Mouse (Mus musculus): ENCODE results near the gene Rnf8. TPM values are rescaled to one million over a fixed set of nuclear protein-coding genes. Genes with fewer than 3 reads are reported as not detected.
"Not testable (repeated sequence)": the region's sequence is repeated elsewhere in the genome, so short reads cannot be mapped to it uniquely, and the experiment has no call there.

Gene Rnf8
- total and polyA plus RNA-seq, 2 experiments, result 8.8 to 15.2 TPM

GRCm38 (mm10) chr17:29595891-29596770 lies 18.5 kb upstream of the Rnf8 start:
- TF ChIP-seq CTCF (IDR thresholded peaks at IDR 0.05; ENCODE audit: low read depth, low read length) (no peak), POLR2A (IDR thresholded peaks at IDR 0.05; ENCODE audit: extremely low read depth, insufficient read depth, low read length) (no peak)
- Histone ChIP-seq H3K4me3 (ENCODE audit: insufficient read depth, low read depth, low read length) (no peak overlapping the region), H3K27ac (replicated peaks; ENCODE audit: insufficient read depth, low read depth, low read length) (no peak overlapping the region), H3K4me1 (ENCODE audit: control insufficient read depth, insufficient read depth, low read length) (no peaks in the 10 kb centered on the region), H3K36me3 (ENCODE audit: control insufficient read depth, insufficient read depth, low read length) (peaks cover 1% of the 10 kb centered on the region; the same call in 1 of the 2 replicates), H3K79me2 (ENCODE audit: control insufficient read depth, insufficient read depth, low read length) (no peaks in the 10 kb centered on the region), H3K27me3 (ENCODE audit: control insufficient read depth, insufficient read depth, low read length) (no peaks in the 10 kb centered on the region), H3K9ac (ENCODE audit: low read depth, low read length) (no peak overlapping the region)
- DNase-seq (ENCODE audit: extremely low read depth, low read depth, low spot score), result no peak
- WGBS, result 88% methylated on average over 15 of the region's 15 CpGs

GRCm38 (mm10) chr17:29596771-29597132 lies 17.8 kb upstream of the Rnf8 start:
- no peak overlapping the region for H3K4me3 ChIP-seq (ENCODE audit: insufficient read depth, low read depth, low read length)
- WGBS, result 96% methylated on average over 13 of the region's 13 CpGs
- no peak for DNase-seq (ENCODE audit: extremely low read depth, low read depth, low spot score)
- no peak overlapping the region for H3K27ac ChIP-seq (replicated peaks; ENCODE audit: insufficient read depth, low read depth, low read length)
- no peak overlapping the region for H3K9ac ChIP-seq (ENCODE audit: low read depth, low read length)
- H3K36me3 ChIP-seq (ENCODE audit: control insufficient read depth, insufficient read depth, low read length), result peaks cover 1% of the 10 kb centered on the region; the same call in 1 of the 2 replicates
- no peak for TF ChIP-seq CTCF (IDR thresholded peaks at IDR 0.05; ENCODE audit: low read depth, low read length)
- TF ChIP-seq POLR2A (IDR thresholded peaks at IDR 0.05; ENCODE audit: extremely low read depth, insufficient read depth, low read length), result no peak
- no peaks in the 10 kb centered on the region for H3K27me3 ChIP-seq (ENCODE audit: control insufficient read depth, insufficient read depth, low read length)
- no peaks in the 10 kb centered on the region for H3K4me1 ChIP-seq (ENCODE audit: control insufficient read depth, insufficient read depth, low read length)
- no peaks in the 10 kb centered on the region for H3K79me2 ChIP-seq (ENCODE audit: control insufficient read depth, insufficient read depth, low read length)

- Histone ChIP-seq H3K4me3 (ENCODE audit: insufficient read depth, low read depth, low read length) (no peak overlapping the region), H3K79me2 (ENCODE audit: control insufficient read depth, insufficient read depth, low read length) (no peaks in the 10 kb centered on the region), H3K4me1 (ENCODE audit: control insufficient read depth, insufficient read depth, low read length) (no peaks in the 10 kb centered on the region), H3K27me3 (ENCODE audit: control insufficient read depth, insufficient read depth, low read length) (no peaks in the 10 kb centered on the region), H3K9ac (ENCODE audit: low read depth, low read length) (no peak overlapping the region), H3K36me3 (ENCODE audit: control insufficient read depth, insufficient read depth, low read length) (peaks cover 1% of the 10 kb centered on the region; the same call in 1 of the 2 replicates), H3K27ac (replicated peaks; ENCODE audit: insufficient read depth, low read depth, low read length) (no peak overlapping the region)
- 95% methylated on average over 14 of the region's 14 CpGs for WGBS
- TF ChIP-seq POLR2A (IDR thresholded peaks at IDR 0.05; ENCODE audit: extremely low read depth, insufficient read depth, low read length) (no peak), CTCF (IDR thresholded peaks at IDR 0.05; ENCODE audit: low read depth, low read length) (no peak)
- DNase-seq (ENCODE audit: extremely low read depth, low read depth, low spot score), result no peak
These were observed 15.5 kb upstream of the Rnf8 start for GRCm38 (mm10) chr17:29599051-29599450.

- Histone ChIP-seq H3K79me2 (ENCODE audit: control insufficient read depth, insufficient read depth, low read length) (no peaks in the 10 kb centered on the region), H3K4me3 (ENCODE audit: insufficient read depth, low read depth, low read length) (no peak overlapping the region), H3K36me3 (ENCODE audit: control insufficient read depth, insufficient read depth, low read length) (peaks cover 1% of the 10 kb centered on the region; the same call in 1 of the 2 replicates), H3K27me3 (ENCODE audit: control insufficient read depth, insufficient read depth, low read length) (no peaks in the 10 kb centered on the region), H3K9ac (ENCODE audit: low read depth, low read length) (no peak overlapping the region), H3K4me1 (ENCODE audit: control insufficient read depth, insufficient read depth, low read length) (no peaks in the 10 kb centered on the region), H3K27ac (replicated peaks; ENCODE audit: insufficient read depth, low read depth, low read length) (no peak overlapping the region)
- TF ChIP-seq CTCF (IDR thresholded peaks at IDR 0.05; ENCODE audit: low read depth, low read length) (no peak), POLR2A (IDR thresholded peaks at IDR 0.05; ENCODE audit: extremely low read depth, insufficient read depth, low read length) (no peak)
- peak; percentile 43 for DNase-seq (ENCODE audit: extremely low read depth, low read depth, low spot score)
- WGBS, result 71% methylated on average over 8 of the region's 8 CpGs
These were observed 15.1 kb upstream of the Rnf8 start for GRCm38 (mm10) chr17:29599537-29599936.

GRCm38 (mm10) chr17:29601391-29601790 lies 13.2 kb upstream of the Rnf8 start:
- Histone ChIP-seq H3K27ac (replicated peaks; ENCODE audit: insufficient read depth, low read depth, low read length) (no peak overlapping the region), H3K79me2 (ENCODE audit: control insufficient read depth, insufficient read depth, low read length) (no peaks in the 10 kb centered on the region), H3K4me1 (ENCODE audit: control insufficient read depth, insufficient read depth, low read length) (no peaks in the 10 kb centered on the region), H3K27me3 (ENCODE audit: control insufficient read depth, insufficient read depth, low read length) (no peaks in the 10 kb centered on the region), H3K36me3 (ENCODE audit: control insufficient read depth, insufficient read depth, low read length) (no peaks in the 10 kb centered on the region), H3K9ac (ENCODE audit: low read depth, low read length) (no peak overlapping the region), H3K4me3 (ENCODE audit: insufficient read depth, low read depth, low read length) (no peak overlapping the region)
- TF ChIP-seq CTCF (IDR thresholded peaks at IDR 0.05; ENCODE audit: low read depth, low read length), result no peak
- no peak for TF ChIP-seq POLR2A (IDR thresholded peaks at IDR 0.05; ENCODE audit: extremely low read depth, insufficient read depth, low read length)
- WGBS, result 60% methylated on average over 4 of the region's 4 CpGs
- DNase-seq (ENCODE audit: extremely low read depth, low read depth, low spot score), result peak; percentile 10

- H3K27ac ChIP-seq (replicated peaks; ENCODE audit: insufficient read depth, low read depth, low read length), result no peak overlapping the region
- peak; percentile 20 for DNase-seq (ENCODE audit: extremely low read depth, low read depth, low spot score)
- no peak for TF ChIP-seq POLR2A (IDR thresholded peaks at IDR 0.05; ENCODE audit: extremely low read depth, insufficient read depth, low read length)
- peak; percentile 91 for TF ChIP-seq CTCF (IDR thresholded peaks at IDR 0.05; ENCODE audit: low read depth, low read length)
- no peaks in the 10 kb centered on the region for H3K4me1 ChIP-seq (ENCODE audit: control insufficient read depth, insufficient read depth, low read length)
- H3K4me3 ChIP-seq (ENCODE audit: insufficient read depth, low read depth, low read length), result no peak overlapping the region
- no peaks in the 10 kb centered on the region for H3K27me3 ChIP-seq (ENCODE audit: control insufficient read depth, insufficient read depth, low read length)
- H3K79me2 ChIP-seq (ENCODE audit: control insufficient read depth, insufficient read depth, low read length), result no peaks in the 10 kb centered on the region
- H3K36me3 ChIP-seq (ENCODE audit: control insufficient read depth, insufficient read depth, low read length), result no peaks in the 10 kb centered on the region
- WGBS, result 11% methylated on average over 6 of the region's 6 CpGs
- no peak overlapping the region for H3K9ac ChIP-seq (ENCODE audit: low read depth, low read length)
These were observed 11.3 kb upstream of the Rnf8 start for GRCm38 (mm10) chr17:29603283-29603682.

- H3K4me1 ChIP-seq (ENCODE audit: control insufficient read depth, insufficient read depth, low read length); H3K27ac ChIP-seq (replicated peaks; ENCODE audit: insufficient read depth, low read depth, low read length); H3K4me3 ChIP-seq (ENCODE audit: insufficient read depth, low read depth, low read length); DNase-seq (ENCODE audit: extremely low read depth, low read depth, low spot score); H3K9ac ChIP-seq (ENCODE audit: low read depth, low read length); H3K36me3 ChIP-seq (ENCODE audit: control insufficient read depth, insufficient read depth, low read length); H3K27me3 ChIP-seq (ENCODE audit: control insufficient read depth, insufficient read depth, low read length): not testable (repeated sequence)
- peaks cover 19% of the 10 kb centered on the region; the same call in 1 of the 2 replicates for H3K79me2 ChIP-seq (ENCODE audit: control insufficient read depth, insufficient read depth, low read length)
- 88% methylated on average over 5 of the region's 5 CpGs for WGBS
These were observed 1.1 kb upstream of the Rnf8 start for GRCm38 (mm10) chr17:29613453-29613852.
